Mouse (Mus musculus) forebrain, embryonic 14.5 days (tissue): ENCODE data around the gene Csk. TPM values are rescaled to one million over a fixed set of nuclear protein-coding genes. Genes with fewer than 3 reads are reported as not detected.

Experiments used
- ATAC-seq: fragments of 200-750 bp; cut with Nextera tagmentation; 2 replicates; pipeline ENCODE4 v1.8.0; 2017; ENCODE audit warnings: mild to moderate bottlenecking, moderate library complexity
- DNase-seq: peaks from one replicate; pipeline ENCODE4 v3.0.0-alpha.2; 2015; ENCODE audit warnings: low spot score
- H3K27ac ChIP-seq: fragments of 300-500 bp; sonication (generic); 2 replicates; pipeline ENCODE4 v1.5.1; 2014; ENCODE audit warnings: low read depth, mild to moderate bottlenecking, control low read depth, low read length, moderate library complexity
- H3K27me3 ChIP-seq: fragments of 300-500 bp; sonication (generic); replicated peaks from 2 replicates; pipeline ENCODE4 v1.6.1; 2014; ENCODE audit warnings: low read length, control low read depth, mixed read lengths; ENCODE audit not compliant: control insufficient read depth, insufficient read depth
- H3K36me3 ChIP-seq: fragments of 300-500 bp; sonication (generic); 2 replicates; pipeline ENCODE4 v1.6.1; 2014; ENCODE audit warnings: low read length, control low read depth; ENCODE audit not compliant: control insufficient read depth, insufficient read depth
- H3K4me1 ChIP-seq: fragments of 300-500 bp; sonication (generic); 2 replicates; pipeline ENCODE4 v1.6.1; 2014; ENCODE audit warnings: antibody characterized with exemption, low read length, control low read depth; ENCODE audit not compliant: control insufficient read depth, insufficient read depth
- H3K4me2 ChIP-seq: fragments of 300-500 bp; sonication (generic); 2 replicates; pipeline ENCODE4 v1.6.1; 2014; ENCODE audit warnings: mild to moderate bottlenecking, control low read depth, low read length
- H3K4me3 ChIP-seq: fragments of 300-500 bp; sonication (generic); 2 replicates; pipeline ENCODE4 v1.5.1; 2014; ENCODE audit warnings: low read depth, low read length, control low read depth
- H3K9ac ChIP-seq: fragments of 300-500 bp; sonication (generic); 2 replicates; pipeline ENCODE4 v1.6.1; 2014; ENCODE audit warnings: mild to moderate bottlenecking, low read length, control low read depth, moderate library complexity
- H3K9me3 ChIP-seq: fragments of 300-500 bp; sonication (generic); replicated peaks from 2 replicates; pipeline ENCODE4 v1.6.1; 2016; ENCODE audit warnings: low read length, control low read depth, mixed read lengths; ENCODE audit not compliant: control insufficient read depth
- WGBS: fragments of 180-500 bp; shearing (Covaris S2); extraction: QIAGEN DNeasy Blood & Tissue Kit; methylation state at CpG from one replicate; pipeline ENCODE4 v1.1.7; 2014; 5-methylcytosine and 5-hydroxymethylcytosine counted together
- polyA plus RNA-seq: library from polyadenylated mRNA; unstranded; fragments of >200 nt; fragmentation: Nextera tagmentation; extraction: Ambion mirVana; gene quantifications from 2 replicates; pipeline ENCODE4 v1.2.1, GENCODE M21; 2014

Csk gene
- polyA plus RNA-seq, 1 experiment from 2014 or later: 29.2 TPM

DNA sequence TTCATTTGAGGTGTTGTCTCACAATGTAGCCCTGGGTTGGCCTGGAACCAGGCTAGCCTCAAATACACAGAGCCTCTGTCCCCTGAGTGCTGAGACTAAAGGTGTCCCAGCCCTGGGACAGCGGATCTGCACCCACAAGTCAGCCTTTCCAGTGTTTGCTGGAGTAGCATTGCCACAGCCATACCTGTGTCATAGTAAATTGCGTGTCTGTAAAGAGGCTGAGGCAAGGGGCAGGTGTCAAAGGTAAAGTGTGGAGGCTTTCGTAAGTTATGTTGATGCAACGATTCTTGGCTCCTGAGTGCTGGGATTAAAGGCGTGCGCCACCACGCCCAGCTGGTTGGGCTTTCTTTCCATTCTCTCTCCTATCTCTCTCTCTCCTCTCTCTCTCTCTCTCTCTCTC, 11.2 kb upstream of the Csk start:
- Histone ChIP-seq H3K4me3 (no peak overlapping the region), H3K27ac (no peak overlapping the region), H3K4me2 (no peak overlapping the region), H3K36me3 (no peaks in the 10 kb centered on the region), H3K9ac (no peak overlapping the region), H3K27me3 (no peaks in the 10 kb centered on the region), H3K9me3 (no peaks in the 10 kb centered on the region), H3K4me1 (no peaks in the 10 kb centered on the region)
- ATAC-seq (no peak), DNase-seq (no peak)
- WGBS: 65% methylated on average over 7 of the region's 7 CpGs

DNA sequence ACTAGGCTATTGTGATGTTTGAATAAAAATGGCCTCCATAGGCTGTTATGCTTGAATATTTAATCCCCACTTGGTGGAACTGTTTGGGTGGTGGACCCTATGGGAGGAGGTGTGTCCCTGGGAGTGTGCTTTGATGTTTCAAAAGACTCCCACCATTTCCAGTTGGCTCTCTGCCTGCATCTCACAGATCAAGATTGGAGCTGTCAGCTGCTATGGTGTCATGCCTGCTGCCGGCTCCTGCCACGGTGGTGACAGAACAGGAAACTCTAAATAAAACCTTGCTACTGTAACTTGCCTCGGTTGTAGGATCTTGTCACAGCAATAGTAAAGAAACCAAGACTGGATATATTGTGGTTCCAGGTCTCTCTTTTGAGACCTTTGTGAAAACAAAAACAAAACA, 8.1 kb upstream of the Csk start:
- no peak overlapping the region for H3K27ac ChIP-seq
- DNase-seq (peak; percentile 59), ATAC-seq (0 out of 2 replicates have a peak, but pooled peaks have one; percentile 44)
- H3K4me3 ChIP-seq: no peak overlapping the region
- no peaks in the 10 kb centered on the region for H3K36me3 ChIP-seq
- no peak overlapping the region for H3K9ac ChIP-seq
- WGBS: 43% methylated on average over 3 of the region's 3 CpGs
- H3K4me1 ChIP-seq: no peaks in the 10 kb centered on the region
- no peaks in the 10 kb centered on the region for H3K9me3 ChIP-seq
- H3K4me2 ChIP-seq: no peak overlapping the region
- H3K27me3 ChIP-seq: no peaks in the 10 kb centered on the region

DNA sequence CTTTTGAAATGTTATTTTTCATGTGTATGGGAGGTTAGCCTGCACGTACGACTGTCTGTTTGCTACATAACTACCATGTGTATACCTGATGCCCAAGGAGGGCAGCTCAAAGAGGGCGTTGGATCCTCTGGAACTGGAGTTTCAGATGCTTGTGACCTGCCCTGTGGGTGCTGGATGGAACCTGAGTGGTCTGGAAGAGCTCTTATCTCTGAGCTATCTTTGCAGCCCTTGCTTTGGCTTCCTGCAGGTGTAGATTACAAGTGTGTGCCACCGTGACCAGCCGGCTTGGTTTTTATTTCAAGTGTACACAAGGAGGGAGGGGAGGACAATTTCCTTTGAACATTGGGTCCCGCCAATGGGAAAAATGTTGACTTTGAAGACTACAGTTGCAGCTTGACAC, 7.1 kb upstream of the Csk start:
- no peak overlapping the region for H3K27ac ChIP-seq
- no peaks in the 10 kb centered on the region for H3K4me1 ChIP-seq
- WGBS: 87% methylated on average over 6 of the region's 6 CpGs
- ATAC-seq (no peak), DNase-seq (no peak)
- no peaks in the 10 kb centered on the region for H3K36me3 ChIP-seq
- no peak overlapping the region for H3K9ac ChIP-seq
- no peaks in the 10 kb centered on the region for H3K9me3 ChIP-seq
- H3K4me2 ChIP-seq: no peak overlapping the region
- no peaks in the 10 kb centered on the region for H3K27me3 ChIP-seq
- H3K4me3 ChIP-seq: no peak overlapping the region

DNA sequence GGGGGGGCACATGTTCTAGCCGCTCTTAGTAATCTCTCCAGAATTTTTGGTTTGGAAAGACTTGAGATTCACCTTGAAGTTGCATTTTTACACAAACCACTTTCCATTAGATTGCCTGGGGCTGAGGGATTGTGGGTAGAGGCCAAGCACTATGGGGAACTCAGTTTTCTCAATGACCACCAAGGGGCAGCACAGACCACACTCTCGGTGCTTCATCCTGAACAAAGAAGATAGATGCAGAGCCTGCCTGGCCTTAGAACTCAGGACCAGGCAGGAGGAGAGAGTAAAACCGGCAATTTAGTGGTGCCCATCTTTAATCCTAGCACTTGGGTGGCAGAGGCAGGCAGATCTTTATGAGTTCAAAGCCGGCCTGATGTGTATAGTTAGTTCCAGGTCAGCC, 6.3 kb upstream of the Csk start:
- H3K9me3 ChIP-seq: no peaks in the 10 kb centered on the region
- WGBS: 26% methylated on average over 4 of the region's 4 CpGs
- no peak overlapping the region for H3K27ac ChIP-seq
- H3K4me2 ChIP-seq: no peak overlapping the region
- H3K36me3 ChIP-seq: no peaks in the 10 kb centered on the region
- no peak overlapping the region for H3K9ac ChIP-seq
- H3K27me3 ChIP-seq: no peaks in the 10 kb centered on the region
- ATAC-seq: peak; percentile 63; the same call in 1 of the 2 replicates
- no peaks in the 10 kb centered on the region for H3K4me1 ChIP-seq
- H3K4me3 ChIP-seq: no peak overlapping the region
- peak; percentile 82 for DNase-seq

DNA sequence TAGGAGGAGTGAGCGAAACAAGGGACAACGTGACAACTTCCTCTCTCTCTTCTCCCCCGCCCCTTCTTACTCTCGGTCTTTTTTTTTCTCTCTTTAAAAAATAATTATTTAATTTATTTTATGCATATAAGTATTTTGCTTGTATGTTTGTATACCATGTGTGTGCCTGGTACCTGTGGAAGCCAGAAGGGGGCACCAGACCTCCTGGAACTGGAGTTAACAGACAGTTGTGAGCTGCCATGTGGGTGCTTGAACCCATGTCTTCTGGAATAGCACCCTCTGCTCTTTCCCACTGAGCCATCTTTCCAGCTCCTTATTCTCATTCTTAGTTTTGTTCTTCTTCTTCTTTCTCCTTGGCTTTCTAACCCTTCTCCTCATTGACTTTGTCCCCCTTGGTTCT, 5.5 kb upstream of the Csk start:
- H3K4me3 ChIP-seq: no peak overlapping the region
- H3K9ac ChIP-seq: no peak overlapping the region
- ATAC-seq: no peak
- no peaks in the 10 kb centered on the region for H3K27me3 ChIP-seq
- H3K27ac ChIP-seq: no peak overlapping the region
- no peaks in the 10 kb centered on the region for H3K4me1 ChIP-seq
- DNase-seq: no peak
- H3K36me3 ChIP-seq: no peaks in the 10 kb centered on the region
- H3K4me2 ChIP-seq: no peak overlapping the region
- 88% methylated on average over 4 of the region's 4 CpGs for WGBS
- H3K9me3 ChIP-seq: no peaks in the 10 kb centered on the region

DNA sequence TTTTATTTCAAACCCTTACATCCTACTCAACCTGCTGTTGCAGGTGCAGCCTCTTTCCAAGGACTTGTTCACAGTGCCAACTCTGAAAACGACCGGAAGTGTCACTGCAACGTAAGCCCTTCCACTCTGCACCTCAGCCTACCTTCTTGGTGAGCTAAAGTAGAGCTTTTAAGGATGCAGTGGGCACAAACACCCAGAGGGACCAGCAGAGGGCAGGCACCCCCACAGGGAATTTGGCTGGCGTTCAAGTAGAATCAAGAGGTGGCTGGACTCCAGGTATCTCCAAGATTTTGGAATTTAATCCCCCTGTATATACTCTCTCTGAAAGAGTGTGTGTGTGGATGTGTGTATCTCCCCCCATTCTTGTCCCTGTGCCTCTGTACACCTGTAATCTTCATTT, 4.4 kb upstream of the Csk start:
- Histone ChIP-seq H3K9ac (no peak overlapping the region), H3K36me3 (no peaks in the 10 kb centered on the region), H3K27me3 (no peaks in the 10 kb centered on the region), H3K4me3 (no peak overlapping the region), H3K4me1 (peaks cover 4% of the 10 kb centered on the region; the same call in 1 of the 2 replicates), H3K4me2 (no peak overlapping the region), H3K27ac (no peak overlapping the region), H3K9me3 (no peaks in the 10 kb centered on the region)
- ATAC-seq: no peak
- WGBS: 60% methylated on average over 4 of the region's 4 CpGs
- no peak for DNase-seq

DNA sequence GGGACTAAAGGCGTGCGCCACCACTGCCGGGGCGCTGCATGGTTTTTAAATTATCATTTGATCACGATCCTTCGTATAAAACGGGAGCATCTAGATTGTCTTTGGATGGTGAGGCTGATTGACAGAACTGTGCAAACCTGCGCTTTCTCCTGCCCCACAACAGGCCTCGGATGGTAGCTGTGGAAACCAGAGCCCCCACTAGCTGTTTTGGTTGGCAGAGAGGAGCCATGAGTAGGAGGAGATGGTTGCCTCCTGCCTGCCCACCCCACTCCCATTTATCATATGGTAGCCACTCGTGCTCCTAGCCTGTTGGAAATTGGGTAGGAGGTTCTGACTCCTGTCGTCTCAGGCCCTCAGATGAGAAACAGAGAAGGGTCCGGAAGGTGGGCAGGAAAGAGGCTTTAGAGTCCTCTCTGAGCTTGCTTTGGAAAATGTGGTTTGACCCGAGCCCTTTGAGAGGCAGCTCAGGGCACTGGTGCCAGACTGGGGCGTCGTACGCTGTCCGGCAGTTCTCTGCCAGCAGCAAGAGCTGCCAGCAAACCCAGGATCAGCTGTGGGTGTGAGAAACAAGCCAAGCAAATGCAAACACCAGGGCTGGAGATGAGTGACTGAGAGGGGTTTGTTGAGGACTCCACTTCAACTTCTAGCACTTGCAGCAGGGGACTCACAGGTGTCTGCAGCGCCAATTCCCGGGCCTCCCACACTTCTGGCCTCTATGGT, 3.4 kb upstream of the Csk start:
- H3K36me3 ChIP-seq: no peaks in the 10 kb centered on the region
- WGBS: 86% methylated on average over 19 of the region's 19 CpGs
- DNase-seq: no peak
- no peak for ATAC-seq
- H3K4me2 ChIP-seq: no peak overlapping the region
- no peak overlapping the region for H3K4me3 ChIP-seq
- H3K9me3 ChIP-seq: no peaks in the 10 kb centered on the region
- peaks cover 4% of the 10 kb centered on the region; the same call in 1 of the 2 replicates for H3K4me1 ChIP-seq
- no peak overlapping the region for H3K27ac ChIP-seq
- H3K27me3 ChIP-seq: no peaks in the 10 kb centered on the region
- H3K9ac ChIP-seq: no peak overlapping the region; the same call in 1 of the 2 replicates

DNA sequence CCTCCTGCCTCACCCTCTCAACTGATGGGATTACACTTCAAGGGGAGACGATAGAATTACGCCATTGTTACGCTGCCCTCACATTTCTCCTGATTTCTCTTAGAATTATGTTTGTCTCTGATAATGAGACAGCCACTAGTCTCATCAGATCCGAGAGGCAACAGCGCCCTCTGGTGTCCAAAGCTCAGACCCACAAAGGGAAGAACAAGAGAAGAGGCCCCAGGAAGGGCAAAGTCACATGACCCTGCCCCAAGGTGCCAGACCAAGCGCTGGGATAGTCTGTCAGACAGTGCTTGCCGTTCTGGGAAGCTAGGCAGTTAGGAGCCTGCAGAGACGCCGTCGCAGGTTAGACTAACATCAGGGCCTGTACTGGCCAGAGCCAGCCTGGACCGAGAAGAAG, 2.3 kb upstream of the Csk start:
- ATAC-seq (peak; percentile 84), DNase-seq (peak; percentile 97)
- H3K27me3 ChIP-seq: no peaks in the 10 kb centered on the region
- no peaks in the 10 kb centered on the region for H3K36me3 ChIP-seq
- H3K9me3 ChIP-seq: no peaks in the 10 kb centered on the region
- WGBS: 2% methylated on average over 11 of the region's 11 CpGs
- no peak overlapping the region for H3K9ac ChIP-seq
- no peak overlapping the region for H3K4me3 ChIP-seq
- H3K27ac ChIP-seq: no peak overlapping the region
- 0 out of 2 replicates have a peak overlapping the region, but pooled peaks have one; percentile 18 for H3K4me2 ChIP-seq
- peaks cover 4% of the 10 kb centered on the region; the same call in 1 of the 2 replicates for H3K4me1 ChIP-seq

DNA sequence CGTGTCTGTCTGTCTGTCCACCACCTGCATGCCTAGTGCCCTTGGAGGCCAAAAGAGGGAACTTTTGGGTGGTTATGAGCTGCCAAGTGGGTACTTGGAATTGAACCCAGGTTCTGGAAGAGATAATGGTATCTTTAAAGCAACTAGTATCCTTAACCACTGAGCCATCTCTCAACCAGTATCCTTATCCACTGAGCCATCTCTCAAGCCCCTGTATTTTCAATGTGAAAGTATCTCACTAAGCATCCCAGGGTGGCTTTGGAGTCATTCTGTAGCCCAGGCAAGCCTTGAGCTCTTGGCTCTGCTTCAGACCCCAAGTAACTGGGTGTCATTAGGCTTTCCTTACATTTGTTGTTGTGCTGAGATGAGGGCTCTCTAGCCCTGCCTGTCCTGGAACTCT, 1.5 kb upstream of the Csk start:
- no peak overlapping the region for H3K27ac ChIP-seq
- no peaks in the 10 kb centered on the region for H3K9me3 ChIP-seq
- no peaks in the 10 kb centered on the region for H3K36me3 ChIP-seq
- DNase-seq (no peak), ATAC-seq (no peak)
- no peak overlapping the region for H3K9ac ChIP-seq
- 97% methylated on average over 1 of the region's 1 CpGs for WGBS
- H3K4me2 ChIP-seq: no peak overlapping the region
- H3K27me3 ChIP-seq: no peaks in the 10 kb centered on the region
- H3K4me3 ChIP-seq: no peak overlapping the region
- peaks cover 4% of the 10 kb centered on the region; the same call in 1 of the 2 replicates for H3K4me1 ChIP-seq
